Mouse (Mus musculus) stomach, postnatal 0 days (tissue): ENCODE measurements around the gene Kctd18. TPM values are rescaled to one million over a fixed set of nuclear protein-coding genes. Genes with fewer than 3 reads are reported as not detected.

Experiments
- ATAC-seq: fragments of 200-750 bp; cut with Nextera tagmentation; 2 replicates; pipeline ENCODE4 v1.8.0; 2017; ENCODE audit not compliant: low FRiP score, low TSS enrichment
- DNase-seq: peaks from one replicate; pipeline ENCODE4 v3.0.0-alpha.2; 2016; ENCODE audit warnings: low spot score
- H3K27ac ChIP-seq: fragments of 300-500 bp; sonication (generic); replicated peaks from 2 replicates; pipeline ENCODE4 v1.5.1; 2014; ENCODE audit warnings: mild to moderate bottlenecking, control low read depth
- H3K27me3 ChIP-seq: fragments of 300-500 bp; sonication (generic); 2 replicates; pipeline ENCODE4 v1.6.1; 2014; ENCODE audit warnings: low read length; ENCODE audit not compliant: control insufficient read depth, insufficient read depth
- H3K36me3 ChIP-seq: fragments of 300-500 bp; sonication (generic); 2 replicates; pipeline ENCODE4 v1.6.1; 2014; ENCODE audit warnings: low read length, mixed read lengths; ENCODE audit not compliant: control insufficient read depth, insufficient read depth
- H3K4me1 ChIP-seq: fragments of 300-500 bp; sonication (generic); replicated peaks from 2 replicates; pipeline ENCODE4 v1.6.1; 2014; ENCODE audit warnings: antibody characterized with exemption; ENCODE audit not compliant: control insufficient read depth, insufficient read depth
- H3K4me2 ChIP-seq: fragments of 300-500 bp; sonication (generic); replicated peaks from 2 replicates; pipeline ENCODE4 v1.6.1; 2014; ENCODE audit warnings: low read depth, mild to moderate bottlenecking, control low read depth, moderate library complexity
- H3K4me3 ChIP-seq: fragments of 300-500 bp; sonication (generic); 2 replicates; pipeline ENCODE4 v1.5.1; 2014; ENCODE audit warnings: low read depth, low read length, control low read depth
- H3K9ac ChIP-seq: fragments of 300-500 bp; sonication (generic); 2 replicates; pipeline ENCODE4 v1.6.1; 2014; ENCODE audit warnings: mild to moderate bottlenecking, low read length, control low read depth, mixed read lengths
- H3K9me3 ChIP-seq: fragments of 300-500 bp; sonication (generic); 2 replicates; pipeline ENCODE4 v1.6.1; 2016; ENCODE audit warnings: low read length; ENCODE audit not compliant: control insufficient read depth
- CTCF ChIP-seq: IDR thresholded peaks from 2 replicates; pipeline ENCODE4 v1.5.1; 2016; ENCODE audit warnings: antibody characterized with exemption, low read depth, mild to moderate bottlenecking, moderate library complexity
- EP300 ChIP-seq: optimal IDR thresholded peaks from 2 replicates; pipeline ENCODE3; 2016; ENCODE audit warnings: antibody characterized with exemption
- WGBS: fragments of 180-500 bp; shearing (Covaris S2); extraction: QIAGEN DNeasy Blood & Tissue Kit; methylation state at CpG from one replicate; pipeline ENCODE4 v1.1.7; 2014; 5-methylcytosine and 5-hydroxymethylcytosine counted together
- polyA plus RNA-seq: library from polyadenylated mRNA; unstranded; fragments of >200 nt; fragmentation: Nextera tagmentation; extraction: Ambion mirVana; gene quantifications from 2 replicates; pipeline ENCODE4 v1.2.1, GENCODE M21; 2015

The Kctd18 gene
- polyA plus RNA-seq, 1 experiment from 2014 or later = 7.5 TPM

- Histone ChIP-seq H3K36me3 (no peaks in the 10 kb centered on the region; the same call in 1 of the 2 replicates), H3K4me3 (no peak overlapping the region), H3K9ac (no peak overlapping the region), H3K27me3 (no peaks in the 10 kb centered on the region), H3K9me3 (no peaks in the 10 kb centered on the region), H3K4me1 (no peaks in the 10 kb centered on the region), H3K27ac (no peak overlapping the region), H3K4me2 (no peak overlapping the region)
- DNase-seq (no peak), ATAC-seq (no peak)
- WGBS = 84% methylated on average over 10 of the region's 10 CpGs
- no peak for TF ChIP-seq EP300
- no peak for TF ChIP-seq CTCF
Measured at GRCm38 (mm10) chr1:57940691-57941090, 78.1 kb downstream of the Kctd18 start.

GRCm38 (mm10) chr1:57934287-57934686 is 84.5 kb downstream of the Kctd18 start:
- no peak for TF ChIP-seq EP300
- peak; percentile 47 for TF ChIP-seq CTCF
- Histone ChIP-seq H3K36me3 (no peaks in the 10 kb centered on the region; the same call in 1 of the 2 replicates), H3K4me3 (no peak overlapping the region), H3K9me3 (no peaks in the 10 kb centered on the region), H3K27me3 (no peaks in the 10 kb centered on the region), H3K9ac (no peak overlapping the region), H3K4me2 (no peak overlapping the region), H3K4me1 (no peaks in the 10 kb centered on the region), H3K27ac (no peak overlapping the region)
- no peak for ATAC-seq
- no peak for DNase-seq
- WGBS = 60% methylated on average over 1 of the region's 1 CpGs

- TF ChIP-seq EP300 (no peak), CTCF (no peak)
- 81% methylated on average over 4 of the region's 4 CpGs for WGBS
- H3K4me2 ChIP-seq = no peak overlapping the region
- no peak overlapping the region for H3K9ac ChIP-seq
- H3K27me3 ChIP-seq = no peaks in the 10 kb centered on the region
- no peaks in the 10 kb centered on the region for H3K9me3 ChIP-seq
- 0 out of 2 replicates have a peak, but pooled peaks cover 4% of the 10 kb centered on the region for H3K36me3 ChIP-seq
- ATAC-seq = no peak
- no peaks in the 10 kb centered on the region for H3K4me1 ChIP-seq
- no peak for DNase-seq
- H3K4me3 ChIP-seq = no peak overlapping the region
- H3K27ac ChIP-seq = no peak overlapping the region
Measured at GRCm38 (mm10) chr1:57918567-57918966, 100.2 kb downstream of the Kctd18 start.

GRCm38 (mm10) chr1:57917342-57917741 is 101.4 kb downstream of the Kctd18 start:
- Histone ChIP-seq H3K27ac (no peak overlapping the region), H3K36me3 (0 out of 2 replicates have a peak, but pooled peaks cover 4% of the 10 kb centered on the region), H3K9me3 (no peaks in the 10 kb centered on the region), H3K4me3 (no peak overlapping the region), H3K4me2 (no peak overlapping the region), H3K9ac (no peak overlapping the region), H3K4me1 (no peaks in the 10 kb centered on the region), H3K27me3 (no peaks in the 10 kb centered on the region)
- ATAC-seq = no peak
- DNase-seq = no peak
- WGBS = 80% methylated on average over 5 of the region's 5 CpGs
- TF ChIP-seq CTCF = no peak
- no peak for TF ChIP-seq EP300

GRCm38 (mm10) chr1:57911561-57911960 is 107.2 kb downstream of the Kctd18 start:
- no peak for ATAC-seq
- H3K27me3 ChIP-seq = no peaks in the 10 kb centered on the region
- H3K27ac ChIP-seq = no peak overlapping the region
- no peak for TF ChIP-seq CTCF
- no peak for TF ChIP-seq EP300
- no peak overlapping the region for H3K4me3 ChIP-seq
- H3K9ac ChIP-seq = no peak overlapping the region
- no peak for DNase-seq
- H3K9me3 ChIP-seq = no peaks in the 10 kb centered on the region
- H3K36me3 ChIP-seq = no peaks in the 10 kb centered on the region
- H3K4me2 ChIP-seq = no peak overlapping the region
- H3K4me1 ChIP-seq = no peaks in the 10 kb centered on the region
- 90% methylated on average over 6 of the region's 6 CpGs for WGBS

- H3K27ac ChIP-seq = 0 out of 2 replicates have a peak overlapping the region, but pooled peaks have one; percentile 13
Measured at GRCm38 (mm10) chr1:57906312-57906711, 112.4 kb downstream of the Kctd18 start.

More at GRCm38 (mm10) chr1:57906312-57906711, 112.4 kb downstream of the Kctd18 start:
- DNase-seq (no peak), ATAC-seq (no peak)
- Histone ChIP-seq H3K36me3 (peaks cover 8% of the 10 kb centered on the region), H3K9ac (no peak overlapping the region), H3K4me3 (no peak overlapping the region), H3K9me3 (no peaks in the 10 kb centered on the region), H3K27me3 (no peaks in the 10 kb centered on the region), H3K4me1 (no peaks in the 10 kb centered on the region), H3K4me2 (no peak overlapping the region)
- TF ChIP-seq CTCF (no peak), EP300 (no peak)
